Mouse (Mus musculus): Measurements from ENCODE around the gene Bpgm. TPM values are rescaled to one million over a fixed set of nuclear protein-coding genes. Genes with fewer than 3 reads are reported as not detected.

Gene Bpgm
- total and polyA plus RNA-seq, 3 experiments = 4.9 to 28.6 (median 14.5) TPM

DNA sequence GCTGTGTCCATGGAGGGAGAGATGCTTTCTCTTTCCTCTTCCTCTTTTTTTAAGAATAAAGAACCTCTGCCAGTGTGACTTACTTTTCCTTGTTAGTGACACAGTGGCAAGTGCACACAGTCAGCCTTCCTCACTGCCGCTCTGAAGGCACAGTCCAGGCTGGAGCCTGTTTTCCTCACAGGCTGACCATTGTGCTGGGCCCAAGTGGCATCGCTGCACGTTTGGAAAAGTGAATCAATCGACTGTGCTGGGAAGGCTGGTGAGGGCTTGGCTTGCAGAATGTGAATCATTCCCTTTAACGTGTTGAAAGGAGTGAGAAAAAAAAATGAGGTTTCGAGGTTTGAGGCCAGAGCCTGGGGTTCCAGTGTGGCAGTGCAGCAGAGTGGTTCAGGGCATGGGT is 5.3 kb downstream of the Bpgm start:
- Histone ChIP-seq H3K9me3 (replicated peaks) (no peaks in the 10 kb centered on the region), H3K4me3 (ENCODE audit: low read depth, low read length) (no peak overlapping the region), H3K4me1 (ENCODE audit: insufficient read depth, low read depth, low read length) (peaks cover 65% of the 10 kb centered on the region), H3K36me3 (replicated peaks) (peaks cover 36% of the 10 kb centered on the region), H3K27me3 (ENCODE audit: insufficient read depth, low read length) (no peaks in the 10 kb centered on the region)
- TF ChIP-seq POLR2AphosphoS5 (IDR thresholded peaks at IDR 0.05; ENCODE audit: insufficient replicate concordance, low read depth, low read length) (no peak), GATA2 (IDR thresholded peaks at IDR 0.05; ENCODE audit: borderline replicate concordance, low read depth, low read length) (no peak)
- no peak for DNase-seq (ENCODE audit: low spot score)
- ATAC-seq (ENCODE audit: extremely low read depth, insufficient number of reproducible peaks, low FRiP score, poor library complexity, severe bottlenecking) = no peak

GRCm38 (mm10) chr6:34482842-34483241 is 6.8 kb downstream of the Bpgm start:
- TF ChIP-seq TAL1 (conservative IDR thresholded peaks at IDR 0.05; ENCODE audit: low read depth, low read length) (no peak), GATA2 (IDR thresholded peaks at IDR 0.05; ENCODE audit: borderline replicate concordance, low read depth, low read length) (no peak), CTCF (IDR thresholded peaks at IDR 0.05; ENCODE audit: low read depth, low read length) (no peak), GATA1 (IDR thresholded peaks at IDR 0.05; ENCODE audit: borderline replicate concordance, low read length) (no peak)
- H3K27me3 ChIP-seq (ENCODE audit: insufficient read depth, low read length) = no peaks in the 10 kb centered on the region
- ATAC-seq (ENCODE audit: extremely low read depth, insufficient number of reproducible peaks, low FRiP score, poor library complexity, severe bottlenecking) = no peak
- H3K36me3 ChIP-seq (replicated peaks) = peaks cover 44% of the 10 kb centered on the region
- no peak overlapping the region for H3K4me3 ChIP-seq (ENCODE audit: low read depth, low read length)
- peaks cover 70% of the 10 kb centered on the region for H3K4me1 ChIP-seq (ENCODE audit: insufficient read depth, low read depth, low read length)
- no peak for DNase-seq (ENCODE audit: low spot score)
- H3K9me3 ChIP-seq (replicated peaks) = no peaks in the 10 kb centered on the region

DNA sequence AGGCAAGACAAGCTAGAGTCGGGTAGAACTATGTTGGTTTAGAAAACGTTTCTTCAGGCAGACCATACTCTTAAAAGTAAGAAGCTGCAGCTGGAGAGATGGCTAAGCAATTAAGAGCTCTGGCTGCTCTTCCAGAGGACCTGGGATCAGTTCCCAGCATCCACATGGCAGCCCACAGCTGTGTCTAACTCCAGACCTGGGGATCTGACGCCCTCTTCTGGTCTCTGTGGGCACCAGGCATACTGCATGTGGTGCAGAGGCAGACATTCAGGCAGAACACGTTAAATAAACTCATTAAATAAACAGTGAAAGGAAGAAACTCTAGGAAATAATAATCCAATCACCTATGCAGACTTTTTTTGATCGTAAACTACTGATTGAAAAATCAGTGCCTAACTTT is 7.4 kb downstream of the Bpgm start:
- peaks cover 44% of the 10 kb centered on the region for H3K36me3 ChIP-seq (replicated peaks)
- no peak for ATAC-seq (ENCODE audit: extremely low read depth, insufficient number of reproducible peaks, low FRiP score, poor library complexity, severe bottlenecking)
- peaks cover 65% of the 10 kb centered on the region for H3K4me1 ChIP-seq (ENCODE audit: insufficient read depth, low read depth, low read length)

DNA sequence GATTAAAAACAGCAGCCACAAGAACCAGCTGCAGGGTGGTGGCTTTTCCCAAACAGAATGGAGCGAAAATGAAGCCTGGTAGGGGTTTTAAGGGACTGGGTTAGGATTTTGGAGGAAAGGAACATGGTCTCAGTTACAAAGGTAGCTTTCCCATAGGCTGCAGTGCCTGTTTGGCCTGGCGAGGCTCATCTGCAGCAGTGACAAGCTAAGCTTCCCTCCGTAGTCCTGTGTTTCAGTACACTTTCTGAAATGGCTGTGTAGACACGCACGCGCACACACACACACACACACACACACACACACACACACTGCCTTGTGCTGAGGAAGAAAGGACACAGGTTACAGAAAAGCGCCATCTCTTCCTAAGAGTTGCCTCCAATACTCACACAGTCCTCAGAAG is 7.8 kb downstream of the Bpgm start:
- no peaks in the 10 kb centered on the region for H3K27me3 ChIP-seq (ENCODE audit: insufficient read depth, low read length)
- H3K4me1 ChIP-seq (ENCODE audit: insufficient read depth, low read depth, low read length) = peaks cover 61% of the 10 kb centered on the region
- no peak for TF ChIP-seq TAL1 (conservative IDR thresholded peaks at IDR 0.05; ENCODE audit: low read depth, low read length)
- TF ChIP-seq GATA1 (IDR thresholded peaks at IDR 0.05; ENCODE audit: borderline replicate concordance, low read length) = no peak
- no peak for TF ChIP-seq GATA2 (IDR thresholded peaks at IDR 0.05; ENCODE audit: borderline replicate concordance, low read depth, low read length)
- no peak for TF ChIP-seq POLR2AphosphoS5 (IDR thresholded peaks at IDR 0.05; ENCODE audit: insufficient replicate concordance, low read depth, low read length)
- TF ChIP-seq CTCF (IDR thresholded peaks at IDR 0.05; ENCODE audit: low read depth, low read length) = no peak
- ATAC-seq (ENCODE audit: extremely low read depth, insufficient number of reproducible peaks, low FRiP score, poor library complexity, severe bottlenecking) (no peak), DNase-seq (ENCODE audit: low spot score) (no peak)
- no peaks in the 10 kb centered on the region for H3K9me3 ChIP-seq (replicated peaks)
- H3K36me3 ChIP-seq (replicated peaks) = peaks cover 48% of the 10 kb centered on the region
- no peak overlapping the region for H3K4me3 ChIP-seq (ENCODE audit: low read depth, low read length)

More for the DNA sequence above, 7.4 kb downstream of the Bpgm start:
- DNase-seq (ENCODE audit: low spot score) = no peak
- H3K9me3 ChIP-seq (replicated peaks) = no peaks in the 10 kb centered on the region
- H3K4me3 ChIP-seq (ENCODE audit: low read depth, low read length) = no peak overlapping the region
- H3K27me3 ChIP-seq (ENCODE audit: insufficient read depth, low read length) = no peaks in the 10 kb centered on the region
- no peak for TF ChIP-seq POLR2AphosphoS5 (IDR thresholded peaks at IDR 0.05; ENCODE audit: insufficient replicate concordance, low read depth, low read length)
- no peak for TF ChIP-seq GATA2 (IDR thresholded peaks at IDR 0.05; ENCODE audit: borderline replicate concordance, low read depth, low read length)
- no peak for TF ChIP-seq TAL1 (conservative IDR thresholded peaks at IDR 0.05; ENCODE audit: low read depth, low read length)
- TF ChIP-seq CTCF (IDR thresholded peaks at IDR 0.05; ENCODE audit: low read depth, low read length) = no peak
- TF ChIP-seq GATA1 (IDR thresholded peaks at IDR 0.05; ENCODE audit: borderline replicate concordance, low read length) = no peak

- H3K36me3 ChIP-seq (replicated peaks) = peaks cover 62% of the 10 kb centered on the region
- H3K4me1 ChIP-seq (ENCODE audit: insufficient read depth, low read depth, low read length) = peaks cover 54% of the 10 kb centered on the region
- DNase-seq (ENCODE audit: low spot score) (peak; percentile 20), ATAC-seq (ENCODE audit: extremely low read depth, insufficient number of reproducible peaks, low FRiP score, poor library complexity, severe bottlenecking) (peak; percentile 93)
- H3K27me3 ChIP-seq (ENCODE audit: insufficient read depth, low read length) = no peaks in the 10 kb centered on the region
- peak; percentile 88 for TF ChIP-seq TAL1 (conservative IDR thresholded peaks at IDR 0.05; ENCODE audit: low read depth, low read length)
- no peak for TF ChIP-seq POLR2AphosphoS5 (IDR thresholded peaks at IDR 0.05; ENCODE audit: insufficient replicate concordance, low read depth, low read length)
- TF ChIP-seq CTCF (IDR thresholded peaks at IDR 0.05; ENCODE audit: low read depth, low read length) = no peak
- H3K9me3 ChIP-seq (replicated peaks) = no peaks in the 10 kb centered on the region
- peak overlapping the region; percentile 52; the same call in 1 of the 2 replicates for H3K4me3 ChIP-seq (ENCODE audit: low read depth, low read length)
These were observed 10.1 kb downstream of the Bpgm start for GRCm38 (mm10) chr6:34486071-34486626.

DNA sequence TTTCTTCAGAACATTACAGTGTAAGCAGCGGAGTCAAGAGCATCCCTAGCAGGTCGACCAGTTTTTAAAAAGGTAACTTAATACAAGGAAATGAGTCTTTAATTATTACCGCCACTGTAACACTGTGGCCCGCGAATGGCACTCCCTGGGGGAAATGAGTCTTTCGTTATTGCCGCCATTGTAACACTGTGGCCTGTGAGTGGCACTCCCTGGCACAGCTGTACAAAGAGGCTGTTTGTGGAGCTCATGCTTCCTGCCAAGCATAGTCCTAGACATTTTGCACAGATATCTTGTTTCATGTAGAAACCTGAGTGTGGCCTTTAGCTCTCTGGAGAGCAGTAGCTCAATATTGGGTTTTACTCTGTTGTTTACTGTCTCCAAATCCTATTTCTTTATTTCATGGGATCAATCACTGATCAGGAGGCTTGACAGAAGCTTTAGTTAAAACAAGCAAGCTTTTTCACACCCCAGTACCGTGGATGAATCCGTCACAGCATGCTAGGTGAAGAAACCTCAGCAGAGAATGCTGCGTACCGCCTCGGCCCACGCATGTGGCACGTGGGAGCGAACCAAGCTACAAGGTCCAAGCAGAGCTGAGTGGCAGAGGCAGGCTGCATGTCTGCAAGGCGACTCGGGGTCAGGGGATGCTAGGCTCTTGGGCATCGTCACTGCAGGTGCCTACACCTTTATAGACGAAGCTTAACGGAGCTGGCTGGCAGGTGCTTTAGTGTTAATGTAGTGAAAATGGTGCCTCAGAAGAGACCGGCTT is 17.5 kb downstream of the Bpgm start:
- TF ChIP-seq GATA1 (IDR thresholded peaks at IDR 0.05; ENCODE audit: borderline replicate concordance, low read length) (no peak), GATA2 (IDR thresholded peaks at IDR 0.05; ENCODE audit: borderline replicate concordance, low read depth, low read length) (no peak), CTCF (IDR thresholded peaks at IDR 0.05; ENCODE audit: low read depth, low read length) (no peak), POLR2AphosphoS5 (IDR thresholded peaks at IDR 0.05; ENCODE audit: insufficient replicate concordance, low read depth, low read length) (no peak), TAL1 (conservative IDR thresholded peaks at IDR 0.05; ENCODE audit: low read depth, low read length) (no peak)
- H3K36me3 ChIP-seq (replicated peaks) = peaks cover 59% of the 10 kb centered on the region

More for the DNA sequence above, 17.5 kb downstream of the Bpgm start:
- H3K27me3 ChIP-seq (ENCODE audit: insufficient read depth, low read length) = no peaks in the 10 kb centered on the region
- no peak overlapping the region for H3K4me3 ChIP-seq (ENCODE audit: low read depth, low read length)
- DNase-seq (ENCODE audit: low spot score) (no peak), ATAC-seq (ENCODE audit: extremely low read depth, insufficient number of reproducible peaks, low FRiP score, poor library complexity, severe bottlenecking) (no peak)
- H3K4me1 ChIP-seq (ENCODE audit: insufficient read depth, low read depth, low read length) = peaks cover 9% of the 10 kb centered on the region
- H3K9me3 ChIP-seq (replicated peaks) = no peaks in the 10 kb centered on the region

Data from G1E (cell line).